Mouse (Mus musculus): ENCODE data around the gene Gm12169.

GRCm38 (mm10) chr11:46580428-46580827 lies 56.4 kb downstream of the Gm12169 start:
- TF ChIP-seq CTCF (IDR thresholded peaks at IDR 0.05; ENCODE audit: extremely low read depth, insufficient read length, insufficient replicate concordance, low read depth, low read length): no peak
- TF ChIP-seq POLR2A (IDR thresholded peaks at IDR 0.05; ENCODE audit: low read depth, low read length): no peak

Data from small intestine, adult 2 months (tissue).